Mouse (Mus musculus): ENCODE measurements around the gene 9030612E09Rik.
A peak's percentile ranks its signal among the peaks of the same experiment; 100 is the strongest.

The 9030612E09Rik gene

DNA sequence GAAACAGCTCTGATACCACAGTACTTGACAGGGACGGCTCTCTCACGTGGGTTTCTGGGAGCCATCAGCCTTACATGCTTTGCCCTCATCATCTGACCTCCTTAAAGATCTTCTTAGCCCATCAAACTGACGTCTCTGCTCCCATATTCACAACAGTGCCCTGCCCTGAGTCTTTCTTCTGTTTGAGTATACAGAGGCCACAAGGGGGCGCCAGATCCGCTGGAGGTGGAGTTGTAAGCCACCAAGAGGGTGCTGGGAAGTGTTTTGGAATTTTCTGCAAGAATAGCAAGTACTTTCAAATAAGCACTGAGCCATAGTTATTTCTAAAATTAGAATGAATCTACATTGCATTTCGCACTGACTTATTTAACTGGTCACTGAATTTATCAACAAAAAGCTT, 37.4 kb downstream of the 9030612E09Rik start:
- DNase-seq: peak; percentile 31

GRCm38 (mm10) chr10:43217361-43217900, 42.9 kb downstream of the 9030612E09Rik start:
- no peak for DNase-seq

DNA sequence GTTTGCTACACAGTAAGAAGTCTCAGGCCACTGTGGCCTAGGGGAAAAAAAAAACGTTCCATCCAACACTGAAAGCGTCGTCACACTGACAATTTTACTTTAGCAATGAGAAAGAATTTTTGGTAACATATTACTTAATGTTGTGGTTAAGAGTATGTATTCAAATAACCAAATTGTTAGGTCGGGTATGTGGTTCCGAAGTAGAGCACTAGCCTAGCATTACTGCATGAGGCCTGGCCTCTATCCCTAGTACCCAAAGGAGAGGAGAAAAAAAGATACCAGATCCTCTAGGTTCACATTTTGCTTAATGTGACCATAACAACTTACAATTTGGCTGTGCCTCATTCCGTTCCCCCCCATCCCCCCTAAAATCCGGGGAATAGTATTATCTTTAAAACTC, 46.0 kb downstream of the 9030612E09Rik start:
- DNase-seq: no peak

DNA sequence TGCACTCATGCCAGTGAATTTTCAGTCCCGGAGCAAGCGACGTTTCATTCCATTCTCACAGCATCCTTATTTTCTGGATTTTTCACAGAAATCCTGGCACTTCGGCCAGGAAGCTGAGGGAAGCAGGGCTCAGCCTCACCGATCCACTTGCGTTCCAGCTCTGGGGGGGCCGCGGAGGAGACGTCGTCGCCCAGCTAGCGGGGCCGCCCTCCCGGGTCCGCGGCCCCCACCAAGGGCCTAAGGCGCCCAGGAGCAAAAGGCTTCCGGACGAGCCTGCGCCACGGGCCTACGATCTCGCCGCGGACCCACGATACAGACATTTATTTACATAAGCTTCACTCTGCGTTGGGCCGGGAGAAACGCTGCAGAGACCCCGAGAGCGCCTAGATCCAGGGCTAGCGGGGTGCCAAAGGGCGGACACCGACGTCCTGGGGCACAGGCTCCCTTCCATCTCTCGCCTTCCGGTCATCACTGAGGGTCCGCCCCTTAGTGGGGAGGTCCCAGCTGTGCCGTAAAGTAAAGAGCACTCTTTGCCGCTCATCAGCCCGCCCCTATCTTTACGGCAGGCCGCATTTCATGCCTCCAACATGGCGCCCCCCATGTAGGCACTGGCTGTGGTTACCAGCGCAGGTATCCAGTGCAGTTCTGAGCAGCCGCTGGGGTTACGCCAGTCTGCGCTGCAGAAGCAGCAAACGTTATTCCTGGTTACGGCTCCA, 46.6 kb downstream of the 9030612E09Rik start, which contains the start of gene Pdss2:
TSS of gene Pdss2 (plus strand) at position 577 of the 716 bp plus-strand sequence.
- peak; percentile 82 for DNase-seq

- peak; percentile 23 for DNase-seq
Observed at GRCm38 (mm10) chr10:43221659-43222058, 47.2 kb downstream of the 9030612E09Rik start.

DNA sequence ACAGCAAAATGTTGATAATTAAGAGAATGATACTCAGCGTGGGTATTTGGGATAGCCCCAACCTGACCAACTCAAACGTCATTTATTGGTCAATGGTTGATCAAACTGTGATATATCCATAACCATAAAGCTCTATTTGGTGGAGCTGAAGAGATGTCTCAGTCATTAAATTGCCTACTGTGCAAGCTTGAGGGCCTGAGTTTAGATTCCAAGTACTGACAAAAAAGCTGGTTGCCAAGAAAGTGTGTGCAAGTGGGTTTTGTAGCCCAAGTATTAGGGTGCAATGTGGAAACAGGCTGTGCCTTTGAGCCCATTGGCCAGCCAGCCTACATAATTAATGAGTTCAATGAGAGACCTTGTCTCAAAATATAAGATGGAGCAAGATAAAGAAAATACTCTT, 48.9 kb downstream of the 9030612E09Rik start:
- DNase-seq: no peak

Data from right cerebral cortex, postnatal 4 days (tissue).